Mouse (Mus musculus): ENCODE measurements around the gene Olfr961. TPM values are rescaled to one million over a fixed set of nuclear protein-coding genes. Genes with fewer than 3 reads are reported as not detected.

The Olfr961 gene
- total RNA-seq, 4 experiments from 2014 or later, result not detected

Other genes with a start within 250 kb of the Olfr961 start
- not detected for gene Olfr952, start 217.9 kb upstream of the Olfr961 start, total RNA-seq (2022)
- gene Olfr954, start 188.4 kb upstream of the Olfr961 start, total RNA-seq (2022), result not detected
- gene Olfr955, start 173.1 kb upstream of the Olfr961 start, total RNA-seq (2022), result not detected
- not detected for gene Olfr44, start 151.1 kb upstream of the Olfr961 start, total RNA-seq (2022)
- not detected for gene Olfr957, start 129.3 kb upstream of the Olfr961 start, total RNA-seq (2022)
- gene Olfr958, start 91.0 kb upstream of the Olfr961 start, total RNA-seq (2022), result not detected
- not detected for gene Olfr959, start 69.5 kb upstream of the Olfr961 start, total RNA-seq (2022)
- under 1 TPM in 2 of 4 experiments, not detected in 2; 0.37 to 0.82 TPM for gene AW551984, start 40.7 kb upstream of the Olfr961 start, total RNA-seq (2022)
- not detected for gene Olfr148, start 34.4 kb upstream of the Olfr961 start, total RNA-seq (2022)
- not detected for gene Olfr960, start 23.7 kb upstream of the Olfr961 start, total RNA-seq (2022)
- not detected for gene Olfr963, start 22.1 kb downstream of the Olfr961 start, total RNA-seq (2022)
- gene Olfr149, start 62.0 kb downstream of the Olfr961 start, total RNA-seq (2022), result not detected
- gene Olfr965, start 66.3 kb downstream of the Olfr961 start, total RNA-seq (2022), result not detected
- gene Olfr150, start 85.9 kb downstream of the Olfr961 start, total RNA-seq (2022), result not detected
- not detected for gene Olfr967, start 101.2 kb downstream of the Olfr961 start, total RNA-seq (2022)
- not detected for gene Olfr968, start 138.2 kb downstream of the Olfr961 start, total RNA-seq (2022)
- gene Olfr969, start 145.9 kb downstream of the Olfr961 start, total RNA-seq (2022), result not detected
- not detected for gene Olfr970, start 163.8 kb downstream of the Olfr961 start, total RNA-seq (2022)
- not detected for gene Olfr971, start 191.8 kb downstream of the Olfr961 start, total RNA-seq (2022)
- gene Olfr972, start 221.3 kb downstream of the Olfr961 start, total RNA-seq (2022), result not detected

Measured in heart, adult 8-10 months (tissue).